Mouse (Mus musculus): ENCODE measurements around the gene Hoxd8. TPM values are rescaled to one million over a fixed set of nuclear protein-coding genes. Genes with fewer than 3 reads are reported as not detected.

Gene Hoxd8
- total RNA-seq (2021): 10 to 100 TPM; 11.7 to 30.6 TPM
- long read RNA-seq, experiment 1, transcript Hoxd8-202 (2 exons, 1,758 nt): minor isoform, 9 of 22 reads
- long read RNA-seq, experiment 1, transcript Hoxd8-201 (2 exons, 2,634 nt): major isoform, 11 of 22 reads
- long read RNA-seq, experiment 1, partial matches to known transcripts: 0 of 22 reads
- long read RNA-seq, experiment 1, other reads (novel, unspliced or antisense): 2 of 22 reads
- long read RNA-seq, experiment 2, transcript Hoxd8-202 (2 exons, 1,758 nt): major isoform, 11 of 26 reads
- long read RNA-seq, experiment 2, transcript Hoxd8-201 (2 exons, 2,634 nt): minor isoform, 10 of 26 reads
- long read RNA-seq, experiment 2, partial matches to known transcripts: 0 of 26 reads
- long read RNA-seq, experiment 2, other reads (novel, unspliced or antisense): 5 of 26 reads

DNA sequence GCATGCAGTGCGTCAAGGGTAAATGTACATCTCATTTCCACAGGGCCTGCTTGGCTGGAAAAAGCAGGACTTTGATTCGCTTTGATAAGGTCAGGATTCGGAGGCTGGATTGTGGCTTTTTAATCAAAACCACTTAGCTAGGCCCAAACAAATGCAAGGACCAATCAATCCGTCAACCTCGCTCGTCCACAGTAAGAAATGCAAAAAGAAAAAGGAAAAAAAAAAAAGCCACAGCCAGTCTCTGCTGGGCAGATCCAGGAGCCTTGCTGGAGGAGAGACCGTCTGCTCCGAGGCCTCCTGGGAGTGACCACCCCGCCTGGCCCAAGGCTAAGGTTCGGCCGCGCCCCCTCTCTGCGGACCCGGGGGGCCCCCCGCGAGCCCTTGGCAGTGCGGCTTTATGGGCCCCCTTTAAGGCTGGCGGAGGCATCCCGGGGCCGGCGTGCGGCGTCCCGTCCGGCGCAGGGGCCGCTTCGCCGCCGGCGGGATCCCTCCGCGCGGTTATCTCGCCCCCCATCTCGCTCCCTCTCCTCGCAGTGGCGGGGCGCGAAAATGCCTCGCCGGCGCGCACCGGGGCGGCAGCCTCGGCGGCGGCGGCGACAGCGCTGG, at the start of gene Hoxd8:
Gene Hoxd8, plus strand, starts transcription at position 223 of the 606 bp plus-strand sequence.
- peak; percentile 83 for DNase-seq

DNA sequence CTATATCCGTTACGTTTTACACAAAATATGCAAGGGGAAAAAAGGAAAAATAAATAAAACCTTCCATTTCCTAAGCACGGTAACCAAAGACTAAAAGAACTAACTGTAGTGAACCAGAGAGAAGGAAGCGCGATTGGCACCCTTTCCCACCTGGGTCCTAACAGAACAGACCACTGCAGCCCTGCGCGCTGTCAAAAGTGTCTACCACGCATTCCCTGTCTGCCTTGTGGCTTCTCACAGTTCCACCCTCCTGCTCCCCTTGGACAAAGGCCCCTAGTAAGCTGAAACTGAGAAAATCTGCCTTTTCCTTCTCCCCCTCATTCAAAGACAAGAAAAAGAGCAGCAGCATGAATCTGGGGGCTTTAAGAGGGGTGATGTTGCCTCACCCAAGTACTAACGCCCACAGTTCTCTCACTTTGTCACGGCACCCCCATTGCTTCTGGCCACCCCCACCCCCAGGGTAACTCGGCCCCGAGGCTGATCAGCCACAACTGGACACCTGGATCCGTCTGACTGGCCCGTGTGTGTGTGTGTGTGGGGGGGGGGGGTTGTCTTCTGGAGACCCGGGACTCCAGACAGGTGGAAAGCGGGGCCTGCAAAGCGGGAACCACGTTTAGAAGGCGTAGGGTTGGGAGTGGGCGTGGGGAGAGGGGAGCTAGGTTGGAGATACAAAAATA, 49.5 kb upstream of the Hoxd8 start:
- no peak for DNase-seq

DNA sequence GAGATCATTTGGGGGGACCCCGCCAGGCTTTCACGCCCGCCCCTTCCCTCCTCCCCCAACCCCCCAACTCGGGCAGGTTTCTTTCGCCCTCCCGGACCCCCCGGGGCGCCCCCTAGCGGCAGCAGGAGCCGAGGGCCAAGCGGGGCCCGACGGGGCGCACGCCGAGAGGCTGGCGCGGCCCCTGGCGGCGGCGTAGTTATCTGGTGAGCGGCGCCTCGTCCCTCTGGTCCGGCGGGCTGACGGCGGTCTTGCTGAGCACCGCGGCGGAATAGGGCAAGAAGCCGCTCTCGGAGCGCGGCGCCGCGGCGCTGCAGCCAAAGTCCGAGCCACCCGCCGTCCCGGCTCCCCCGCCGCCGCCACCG, 49.0 kb upstream of the Hoxd8 start:
- no peak for DNase-seq

DNA sequence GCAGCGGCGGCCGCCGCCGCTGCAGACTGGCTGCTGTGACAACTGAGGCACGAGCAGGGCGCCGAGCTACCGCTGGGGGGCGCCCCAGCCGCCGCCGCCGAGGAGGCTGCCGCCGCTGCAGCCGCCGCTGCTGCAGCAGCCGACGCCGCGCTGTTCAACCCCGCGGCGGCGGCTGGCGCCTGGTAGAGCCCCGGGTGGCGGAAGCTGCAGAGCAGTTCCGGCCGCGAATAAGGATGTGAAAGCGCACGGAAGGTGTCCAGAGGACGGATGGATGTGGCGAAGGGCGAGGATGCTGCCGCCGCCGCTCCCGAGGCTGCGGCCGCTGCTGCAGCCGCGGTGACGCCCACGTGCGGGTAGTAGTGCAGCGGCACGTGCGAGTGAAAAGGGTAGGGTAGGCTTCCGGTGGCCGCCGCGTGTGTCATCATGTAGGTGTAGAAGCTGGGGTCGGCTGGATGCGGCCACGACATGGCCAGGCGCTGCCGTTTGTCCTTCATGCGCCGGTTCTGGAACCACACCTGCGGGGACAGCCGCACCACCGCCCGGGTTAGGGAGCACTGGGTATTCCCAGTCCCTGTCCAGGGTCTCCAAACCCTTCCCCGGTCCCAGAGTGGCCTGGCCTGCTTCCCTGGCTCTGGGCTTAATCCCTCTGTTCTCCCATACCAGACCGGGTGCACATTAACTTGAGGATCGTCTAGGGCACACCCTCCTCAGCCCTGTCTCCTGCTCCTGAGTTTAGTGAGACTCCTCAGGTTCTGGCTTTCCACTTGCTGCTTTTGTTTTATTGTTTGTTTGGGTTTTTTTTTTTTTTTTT, 48.4 kb upstream of the Hoxd8 start:
- DNase-seq: no peak

DNA sequence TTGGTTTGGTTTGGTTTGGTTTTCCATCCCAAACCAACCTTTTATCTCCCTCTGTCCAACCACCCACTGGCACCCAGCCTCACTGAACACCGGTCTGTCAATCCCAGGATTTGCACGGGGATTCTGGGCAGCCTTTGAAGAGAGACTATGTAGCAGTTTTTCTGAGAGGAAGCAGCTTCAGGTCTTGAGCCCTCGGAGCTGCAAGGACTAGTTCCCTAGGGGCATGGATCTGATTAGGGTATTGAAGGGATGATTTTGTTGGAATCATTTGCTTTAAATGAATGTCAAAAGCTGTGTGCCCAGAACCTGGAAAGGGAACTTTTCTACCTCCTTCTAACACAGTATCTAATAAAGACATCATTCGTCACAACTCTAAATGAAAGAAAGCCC, 47.8 kb upstream of the Hoxd8 start:
- DNase-seq: no peak

DNA sequence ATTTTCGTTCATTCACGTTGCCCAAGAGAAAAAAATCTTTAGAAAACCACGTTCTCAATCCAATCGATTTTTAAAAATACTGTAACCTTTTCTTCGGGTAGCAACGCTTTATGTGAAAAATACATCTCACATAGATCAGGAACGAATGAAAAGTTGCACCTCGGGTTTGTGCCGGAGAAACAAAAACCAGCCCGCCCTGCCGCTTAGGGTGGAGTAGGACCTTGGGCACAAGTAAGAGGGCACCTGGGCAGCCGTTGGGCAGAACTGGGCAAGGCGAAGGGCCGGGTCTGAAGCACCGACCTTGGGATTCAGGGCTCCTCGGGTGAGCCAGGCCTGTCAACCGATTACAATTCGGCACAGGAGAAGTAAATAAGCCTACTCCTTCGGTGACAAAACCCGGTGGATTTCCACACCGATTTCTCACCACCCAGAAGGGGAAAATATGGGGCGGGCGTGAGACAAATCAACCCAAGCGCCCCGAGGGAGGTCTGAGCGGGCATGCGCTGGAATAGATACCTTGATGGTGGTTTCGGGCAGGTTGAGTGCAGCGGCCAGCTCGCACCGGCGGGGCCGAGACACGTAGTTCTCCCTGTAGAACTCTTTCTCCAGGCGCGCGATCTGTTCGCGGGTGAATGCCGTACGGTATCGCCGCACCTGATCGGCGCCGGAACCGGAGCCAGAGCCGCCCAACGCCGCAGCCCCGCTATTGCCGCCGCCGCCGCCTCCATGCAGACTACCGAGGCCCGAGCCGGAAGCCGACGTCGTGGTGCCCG, 47.0 kb upstream of the Hoxd8 start:
- no peak for DNase-seq

DNA sequence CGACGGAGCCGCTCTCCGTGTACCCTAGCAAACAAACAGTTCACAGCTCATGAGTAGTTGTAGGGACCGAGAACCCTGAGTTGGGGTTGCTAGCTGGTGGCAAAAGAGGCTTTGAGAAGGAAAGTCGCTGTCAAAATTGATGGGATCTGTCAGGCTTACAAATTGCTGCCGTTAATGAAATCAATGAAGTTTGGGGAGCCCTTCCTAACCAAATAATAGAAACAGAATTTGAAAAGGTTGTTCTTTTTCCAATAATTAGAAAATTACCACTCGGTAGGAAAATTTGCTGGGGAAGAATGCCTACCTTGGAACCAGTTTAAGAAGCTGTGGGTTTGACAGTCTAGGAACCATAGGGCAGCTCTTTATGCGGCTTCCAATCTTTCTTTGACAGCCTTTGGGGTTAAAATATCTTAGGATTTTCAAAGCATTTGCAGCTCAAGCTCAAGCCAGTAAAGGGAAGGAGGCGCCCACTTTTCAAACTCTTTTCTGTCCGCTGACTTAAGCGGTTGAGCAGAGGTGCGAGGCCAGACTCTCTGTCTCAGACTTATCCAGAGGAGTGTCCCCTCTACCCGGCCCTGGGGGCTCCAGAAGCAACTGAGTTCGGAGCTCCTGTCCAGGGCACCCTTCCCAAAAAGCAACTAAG, 46.3 kb upstream of the Hoxd8 start:
- no peak for DNase-seq

DNA sequence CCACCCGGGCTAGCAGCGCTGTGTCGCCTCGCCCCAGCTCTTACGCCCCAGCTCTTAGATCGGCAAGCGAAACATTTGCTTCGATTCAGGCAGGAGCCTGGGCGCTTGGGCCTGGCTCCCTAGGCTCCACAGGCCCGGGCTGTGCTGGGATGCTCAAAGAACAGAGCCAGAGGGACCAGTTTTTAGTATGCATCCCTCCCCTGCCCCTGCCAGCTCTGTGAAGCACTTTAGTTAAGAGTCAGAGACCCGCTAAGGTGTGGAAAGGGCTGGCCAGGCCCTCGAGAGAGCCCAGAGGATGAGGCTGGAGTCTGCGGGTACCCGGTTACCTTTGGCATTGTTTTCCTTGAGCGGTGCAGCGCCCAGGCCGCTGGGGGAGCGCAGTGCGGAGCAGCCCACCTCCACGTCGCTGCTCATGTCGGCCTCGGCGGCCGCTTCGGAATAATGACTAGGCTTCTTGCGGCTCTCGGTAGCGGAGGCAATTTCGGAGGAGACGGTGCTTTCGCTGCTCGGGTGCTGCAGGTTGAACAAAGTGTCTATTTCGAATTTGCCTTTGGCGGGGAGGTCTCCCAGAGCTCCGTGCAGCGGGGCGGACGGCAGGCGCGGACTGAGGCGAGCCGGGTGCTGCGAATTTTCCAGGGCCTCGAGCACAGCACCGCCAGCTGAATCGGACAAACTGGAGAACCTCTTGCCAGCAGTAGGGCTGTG, 45.6 kb upstream of the Hoxd8 start:
- no peak for DNase-seq

DNA sequence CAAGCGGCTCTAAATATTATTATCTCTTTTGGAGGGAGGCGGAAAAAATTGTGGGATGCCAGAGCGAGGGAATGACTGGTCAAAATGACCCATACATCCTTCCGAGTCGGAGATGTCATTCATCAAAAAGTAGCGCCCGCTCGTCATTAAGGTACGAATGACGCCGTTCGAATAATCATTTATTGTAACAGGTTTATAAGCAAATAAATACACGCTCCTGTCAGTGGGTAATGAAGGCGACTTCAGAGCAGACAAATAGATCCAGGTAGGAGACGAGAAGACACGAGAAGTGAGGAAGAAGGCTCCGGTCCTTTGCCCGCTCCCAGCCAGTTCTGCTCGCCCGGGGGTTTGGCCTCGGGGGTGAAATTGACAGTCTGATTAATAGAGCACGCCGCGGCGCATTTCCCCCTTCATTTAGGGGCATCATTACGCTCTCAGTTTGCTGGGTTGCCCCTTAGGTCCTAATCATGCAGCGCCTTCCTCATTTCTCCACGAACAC, 44.9 kb upstream of the Hoxd8 start, which contains the start of gene Evx2:
Gene Evx2, minus strand, starts transcription at position 51 of the 499 bp plus-strand sequence.
- no peak for DNase-seq

DNA sequence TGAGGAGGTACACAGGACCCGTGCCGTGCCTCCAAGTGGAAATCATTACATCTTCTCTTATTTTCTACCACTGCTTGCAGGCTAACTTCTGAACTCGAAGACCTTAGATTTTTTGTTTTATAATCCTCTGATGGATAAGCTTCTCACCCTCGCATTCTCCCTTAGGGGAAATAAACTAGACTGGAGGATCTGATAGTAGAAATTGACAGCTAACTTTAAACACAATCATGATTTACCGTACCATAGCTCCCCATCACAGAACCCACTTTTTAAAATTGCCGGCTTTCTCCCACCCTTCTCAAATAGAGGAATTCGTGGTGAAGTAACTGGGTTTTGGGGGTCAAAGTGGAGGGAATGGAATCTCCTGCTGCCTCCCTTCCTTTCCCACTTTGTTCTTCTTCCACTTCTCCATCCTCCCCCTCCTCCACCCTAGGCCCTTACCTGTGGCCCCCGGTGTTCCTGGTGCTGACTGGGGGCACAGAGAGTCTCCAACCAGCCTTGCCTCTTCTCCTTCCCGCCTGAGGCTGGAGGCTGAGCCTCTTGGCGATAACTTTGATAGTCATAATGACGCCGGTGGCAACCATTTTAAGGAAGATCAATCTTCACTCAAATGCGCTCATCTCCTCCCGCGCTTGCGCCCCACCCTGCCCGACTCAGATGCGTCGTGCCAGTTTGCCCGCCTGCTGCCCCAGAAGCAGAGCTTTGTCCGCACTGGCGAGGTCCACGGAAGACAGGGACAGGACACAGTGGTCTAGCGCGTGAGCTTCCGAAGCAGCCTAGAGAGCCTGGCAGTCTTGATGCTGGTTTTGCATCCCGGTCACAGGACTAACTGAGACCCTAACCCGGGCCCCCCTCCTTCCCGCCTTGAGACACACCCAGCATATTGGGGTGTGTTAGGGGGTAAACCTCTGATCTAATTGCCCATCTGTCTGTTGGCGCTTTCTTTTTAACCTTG, 43.7 kb upstream of the Hoxd8 start:
- DNase-seq: no peak

DNA sequence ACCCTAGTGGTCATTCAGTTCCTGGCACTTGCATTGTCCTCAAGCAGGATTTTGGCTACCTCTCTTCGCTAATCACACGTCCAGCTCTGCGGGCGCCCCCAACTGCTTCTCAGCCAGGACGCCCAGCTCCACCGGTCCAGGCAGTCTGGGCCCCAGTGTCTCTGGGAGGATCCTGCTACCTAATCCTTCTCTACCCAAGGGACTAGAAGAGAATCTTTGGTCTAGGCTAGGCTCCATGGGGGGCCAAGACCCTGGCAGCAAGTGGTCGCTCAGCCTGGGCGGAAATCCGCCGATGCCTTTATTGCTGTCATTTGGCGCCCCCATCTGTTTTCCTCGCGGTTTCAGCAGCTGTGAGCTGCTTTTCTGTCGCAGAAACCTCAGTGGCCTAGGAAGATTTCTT, 42.7 kb upstream of the Hoxd8 start:
- no peak for DNase-seq

DNA sequence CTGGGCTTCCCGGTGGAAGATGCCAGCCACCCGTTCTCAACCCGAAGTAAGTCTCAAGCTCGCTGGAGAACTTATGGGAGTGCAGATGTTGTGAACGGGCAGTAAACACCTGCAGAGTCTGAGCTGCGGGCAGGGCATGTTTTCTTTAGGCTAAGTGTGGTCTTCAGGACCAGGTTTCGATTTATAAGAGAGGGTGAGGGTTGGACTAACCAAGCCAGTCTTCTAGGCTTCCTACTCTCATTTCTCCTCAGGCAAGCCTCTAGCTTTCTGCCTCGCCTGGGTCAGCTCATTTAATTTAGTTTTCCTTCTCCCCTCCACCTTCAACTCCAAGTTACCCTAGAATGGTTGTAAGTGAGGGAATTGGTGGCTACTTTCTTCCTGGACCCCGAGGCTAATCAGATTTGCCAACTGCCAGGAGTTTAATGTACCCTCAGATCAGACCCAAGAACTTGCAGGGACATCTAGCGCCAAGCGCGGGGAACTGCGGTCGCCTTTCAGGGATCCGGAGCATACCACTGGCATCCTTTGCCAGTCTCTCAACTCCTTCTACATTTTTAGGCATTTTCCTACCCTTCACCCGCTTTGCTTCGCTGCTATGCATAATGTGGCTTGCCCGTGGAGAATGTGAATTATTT, 41.0 kb upstream of the Hoxd8 start:
- DNase-seq: no peak

DNA sequence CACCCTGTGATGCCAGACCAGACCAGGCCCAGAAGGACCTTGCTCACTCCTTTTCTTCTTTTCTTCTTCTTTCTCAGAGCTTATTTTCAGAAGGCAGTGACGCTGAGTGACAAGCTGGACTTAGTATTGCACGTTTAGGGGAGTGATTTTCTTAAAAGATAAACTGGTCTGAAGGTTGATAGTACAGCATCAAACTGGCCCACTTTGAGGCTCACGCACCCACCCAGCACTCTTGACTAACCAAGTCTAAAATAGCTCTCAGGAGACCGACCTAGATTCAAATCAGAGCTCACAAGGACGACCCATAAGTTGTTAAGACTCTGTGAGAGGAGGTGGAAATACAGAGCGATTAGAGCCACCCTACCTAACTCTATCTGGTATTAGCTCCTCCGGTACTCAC, 38.0 kb upstream of the Hoxd8 start:
- no peak for DNase-seq

DNA sequence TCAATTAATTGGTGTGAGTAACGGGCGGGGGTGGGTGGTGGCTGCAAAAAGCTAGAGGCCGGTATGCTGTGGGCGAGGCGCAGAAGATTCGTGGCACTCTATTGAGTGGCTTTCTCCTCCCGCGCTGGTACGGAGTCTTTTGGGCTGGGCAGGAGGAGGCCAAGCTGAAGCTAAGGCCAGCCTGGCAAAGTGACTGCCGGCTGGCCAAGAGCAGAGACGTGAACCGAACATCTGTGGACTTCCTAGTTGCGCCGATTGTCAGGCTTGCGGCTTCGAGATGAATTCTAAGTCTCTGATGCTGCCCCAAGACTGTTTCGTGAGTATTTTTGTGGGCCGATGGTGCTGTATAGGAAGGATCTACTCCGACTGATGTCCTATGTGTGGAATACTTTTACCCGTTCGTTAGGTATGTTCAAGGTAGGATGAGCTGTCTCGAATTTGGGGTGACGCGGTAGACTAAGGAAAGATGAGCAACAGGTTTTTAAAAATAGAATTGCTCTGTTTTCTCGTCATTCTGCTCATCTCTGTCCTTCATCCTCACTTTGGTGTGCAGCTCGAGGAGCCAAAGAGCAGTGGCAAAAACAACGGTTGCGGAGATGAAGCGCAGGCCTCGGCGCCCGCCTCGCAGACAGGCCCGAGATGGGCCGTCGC, 37.1 kb upstream of the Hoxd8 start:
- DNase-seq: no peak

DNA sequence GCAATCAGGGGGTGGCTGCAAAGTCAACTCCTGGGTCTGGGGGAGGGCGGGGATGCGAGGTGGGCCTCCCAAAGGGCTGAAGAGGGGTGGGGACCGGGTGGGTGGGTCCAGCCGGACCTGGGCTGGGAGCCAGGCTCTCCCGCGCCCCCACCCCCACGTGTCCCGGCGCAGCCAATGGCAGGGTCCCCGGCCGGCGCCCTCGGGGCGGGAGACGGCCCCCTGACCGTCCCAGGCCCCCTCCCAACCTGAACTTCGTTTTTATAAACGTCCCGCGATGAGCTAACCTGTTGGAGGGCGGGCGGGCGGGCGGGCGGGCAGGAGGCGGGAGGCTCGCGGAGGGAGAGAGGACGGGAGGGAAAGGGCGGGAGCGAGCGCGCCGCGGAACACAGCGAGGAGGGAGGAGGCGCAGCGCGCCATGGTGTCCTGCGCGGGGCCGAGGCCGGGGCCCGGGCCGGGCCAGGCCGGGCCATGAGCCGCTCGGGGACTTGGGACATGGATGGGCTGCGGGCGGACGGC, 36.5 kb upstream of the Hoxd8 start, which contains the start of gene Hoxd13:
Gene Hoxd13, plus strand, starts transcription at position 469 of the 516 bp plus-strand sequence.
- no peak for DNase-seq

DNA sequence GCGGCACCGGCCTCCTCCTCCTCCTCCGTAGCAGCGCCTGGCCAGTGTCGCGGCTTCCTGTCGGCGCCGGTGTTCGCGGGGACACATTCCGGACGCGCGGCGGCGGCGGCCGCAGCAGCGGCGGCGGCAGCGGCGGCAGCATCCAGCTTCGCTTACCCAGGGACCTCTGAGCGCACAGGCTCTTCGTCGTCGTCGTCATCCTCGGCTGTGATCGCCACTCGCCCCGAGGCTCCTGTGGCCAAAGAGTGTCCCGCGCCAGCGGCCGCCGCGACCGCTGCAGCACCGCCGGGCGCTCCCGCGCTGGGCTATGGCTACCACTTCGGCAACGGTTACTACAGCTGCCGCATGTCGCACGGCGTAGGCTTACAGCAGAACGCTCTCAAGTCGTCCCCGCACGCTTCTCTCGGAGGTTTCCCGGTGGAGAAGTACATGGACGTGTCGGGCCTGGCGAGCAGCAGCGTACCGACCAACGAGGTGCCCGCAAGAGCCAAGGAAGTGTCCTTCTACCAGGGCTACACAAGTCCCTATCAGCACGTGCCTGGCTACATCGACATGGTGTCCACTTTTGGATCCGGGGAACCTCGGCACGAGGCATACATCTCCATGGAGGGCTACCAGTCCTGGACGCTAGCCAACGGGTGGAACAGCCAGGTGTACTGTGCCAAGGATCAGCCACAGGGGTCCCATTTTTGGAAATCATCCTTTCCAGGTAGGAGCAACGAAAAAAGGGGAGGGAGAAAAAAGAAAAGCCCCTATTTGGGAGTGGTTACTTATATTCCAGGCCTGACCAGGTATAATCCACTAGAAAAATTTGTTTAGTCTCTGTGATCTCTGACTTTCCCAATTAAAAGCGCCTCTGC, 35.8 kb upstream of the Hoxd8 start:
- DNase-seq: no peak

DNA sequence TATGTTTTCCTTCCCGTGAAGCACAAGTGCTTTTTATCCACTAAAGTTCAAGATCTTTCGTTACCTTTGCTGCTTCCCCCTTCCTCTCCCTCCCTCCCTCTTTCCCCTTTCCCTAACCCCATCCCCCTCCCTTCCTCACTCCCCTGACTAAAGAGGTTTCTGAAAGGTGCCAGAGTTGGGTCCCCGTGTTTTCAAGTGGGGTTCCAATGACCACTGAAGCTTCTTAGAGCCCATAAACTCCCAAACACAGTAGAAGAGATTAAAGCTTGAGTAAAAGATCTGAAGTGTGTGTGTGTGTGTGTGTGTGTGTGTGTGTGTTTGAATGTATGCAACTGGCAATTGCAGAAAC, 35.2 kb upstream of the Hoxd8 start:
- no peak for DNase-seq

Data from gastrocnemius, postnatal 25 days (tissue).